Mouse (Mus musculus) Muller cell, postnatal 12 days (primary cell): ENCODE data around the gene Irs1.

Experiments
- DNase-seq: peaks from one replicate; pipeline ENCODE4 v3.0.0-alpha.2; 2015; ENCODE audit errors: inconsistent ontology term

Irs1 gene

GRCm38 (mm10) chr1:82289116-82289989 lies 1.9 kb downstream of the Irs1 start:
- DNase-seq: peak; percentile 62

DNA sequence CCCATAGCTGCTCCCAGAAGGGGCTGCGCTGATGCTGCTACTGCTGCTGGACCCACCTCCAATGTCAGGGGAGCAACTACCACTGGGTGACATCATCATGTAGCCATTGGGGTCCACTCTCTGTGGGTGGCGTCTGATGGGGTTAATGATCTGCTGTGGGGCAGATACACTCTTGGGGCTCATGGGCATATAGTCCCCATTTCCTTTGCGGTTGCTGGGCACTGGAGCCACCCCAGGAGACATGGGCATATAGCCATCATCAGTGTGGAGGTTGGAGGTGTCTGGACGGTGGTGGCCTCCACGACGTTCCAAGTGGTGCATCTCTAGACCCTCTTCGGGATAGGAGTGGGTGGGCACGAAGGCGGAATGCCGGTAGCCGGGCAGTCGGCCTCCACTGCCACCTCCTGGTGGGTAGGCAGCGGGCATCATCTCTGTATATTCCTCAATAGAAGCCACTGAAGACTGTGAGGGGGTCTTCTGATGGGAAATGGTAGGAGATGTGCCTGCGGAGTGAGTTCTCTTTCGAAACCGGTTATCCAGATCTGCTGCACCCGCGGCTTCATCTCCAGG lies 2.7 kb downstream of the Irs1 start:
- no peak for DNase-seq

- no peak for DNase-seq
Observed at GRCm38 (mm10) chr1:82287776-82288325, 3.4 kb downstream of the Irs1 start.

DNA sequence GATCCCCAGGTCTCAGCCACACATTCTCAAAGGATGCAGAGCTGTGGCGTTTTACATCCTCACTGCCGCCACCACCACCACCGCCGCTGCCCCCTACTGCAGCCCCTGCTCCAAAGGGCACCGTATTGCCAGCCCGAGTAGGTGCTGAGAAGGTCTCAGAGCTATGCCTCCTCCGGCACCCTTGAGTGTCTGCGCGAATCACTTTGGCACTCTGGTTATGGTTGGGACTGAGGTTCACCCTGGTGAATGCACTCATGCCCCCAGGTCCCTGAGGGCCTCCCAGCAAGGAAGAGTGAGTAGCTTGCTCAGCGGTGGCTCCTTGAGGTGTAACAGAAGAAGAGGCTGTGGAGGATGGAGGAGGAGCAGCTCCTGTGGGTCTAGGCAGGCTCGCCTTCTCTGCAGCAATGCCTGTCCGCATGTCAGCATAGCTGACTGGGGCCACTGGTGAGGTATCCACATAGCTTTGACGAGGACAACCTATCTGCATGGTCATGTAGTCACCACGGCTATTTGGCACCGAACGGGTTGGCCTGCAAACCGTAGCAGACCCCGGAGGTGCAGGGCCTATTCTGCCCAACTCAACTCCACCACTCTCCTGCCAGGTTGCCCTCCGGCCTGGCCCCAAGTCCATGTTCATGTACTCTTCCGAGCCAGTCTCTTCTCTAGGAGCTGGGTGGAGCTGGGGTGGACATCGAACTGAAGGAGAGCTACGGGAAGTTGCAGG lies 4.0 kb downstream of the Irs1 start:
- DNase-seq: peak; percentile 45

DNA sequence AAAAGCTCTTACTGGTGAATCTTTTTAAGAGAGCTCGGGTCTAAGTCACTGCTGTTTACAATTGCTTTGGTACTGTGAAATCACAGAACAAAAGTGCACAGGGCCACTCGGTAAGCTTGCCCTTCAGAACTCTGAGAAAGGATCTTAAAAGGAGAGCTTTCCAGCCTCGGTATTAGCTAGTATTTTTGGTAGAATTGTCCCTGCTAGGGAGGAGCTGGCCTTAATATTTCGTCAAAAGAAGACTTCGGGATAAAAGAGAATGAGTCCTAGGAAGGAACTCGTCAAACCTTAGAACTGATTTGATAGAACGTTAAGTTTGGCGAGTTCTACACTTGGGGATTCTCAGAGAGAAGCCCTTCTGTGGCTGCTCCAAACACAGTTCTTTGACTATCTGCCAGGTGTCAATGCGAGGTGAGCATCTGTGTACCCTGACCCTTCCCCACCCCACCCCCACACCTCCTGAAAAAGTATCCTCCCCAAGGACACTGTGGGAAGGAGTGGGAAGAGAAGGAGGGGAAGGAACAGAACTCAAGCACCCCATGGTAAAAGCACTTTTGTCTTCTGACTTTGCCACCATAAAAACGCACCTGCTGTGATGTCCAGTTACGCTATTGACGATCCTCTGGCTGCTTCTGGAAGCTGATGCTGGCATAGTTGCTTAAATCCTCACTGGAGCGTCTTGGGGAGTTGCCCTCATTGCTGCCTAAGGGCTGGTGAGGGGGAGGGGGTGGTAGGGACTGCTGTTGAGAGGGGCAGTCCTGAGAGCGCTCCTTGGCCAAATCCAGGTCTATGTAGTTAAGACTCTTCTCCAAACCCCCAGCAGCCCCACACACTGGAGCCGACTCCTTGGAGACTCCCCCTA lies 4.8 kb downstream of the Irs1 start:
- peak; percentile 56 for DNase-seq

DNA sequence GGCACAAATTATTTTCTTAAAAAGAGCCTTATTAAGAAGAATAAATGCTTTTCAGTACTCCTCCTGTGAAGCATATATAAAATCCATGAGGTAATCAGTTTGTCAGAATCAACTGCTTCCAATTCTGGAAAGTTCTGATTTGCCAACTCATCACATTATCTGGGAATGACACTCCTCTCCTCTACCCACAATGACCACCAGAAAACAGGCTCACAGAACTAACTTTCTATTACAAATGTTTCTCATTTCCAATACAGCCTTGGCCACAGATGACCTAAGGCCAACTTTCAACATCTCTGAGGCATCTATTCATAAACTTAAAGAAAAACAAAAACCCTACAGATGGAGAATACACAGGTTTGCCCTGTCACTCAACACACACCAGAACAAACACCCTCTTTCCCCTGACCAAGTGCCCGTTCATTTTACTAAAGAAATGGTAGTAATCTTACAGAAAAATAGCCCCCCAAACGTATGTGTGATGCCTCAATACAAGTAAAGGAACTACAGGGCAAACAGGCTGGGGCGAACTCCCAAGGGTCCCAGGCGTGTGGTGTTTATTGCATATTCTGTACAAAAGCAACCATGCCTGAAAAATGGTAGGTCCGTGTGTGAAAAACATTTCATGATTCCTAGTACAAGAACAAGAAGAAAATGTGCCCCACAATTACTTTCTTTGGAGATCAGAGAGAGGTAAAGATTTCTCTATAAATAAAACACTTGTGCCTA lies 5.6 kb downstream of the Irs1 start:
- peak; percentile 51 for DNase-seq

DNA sequence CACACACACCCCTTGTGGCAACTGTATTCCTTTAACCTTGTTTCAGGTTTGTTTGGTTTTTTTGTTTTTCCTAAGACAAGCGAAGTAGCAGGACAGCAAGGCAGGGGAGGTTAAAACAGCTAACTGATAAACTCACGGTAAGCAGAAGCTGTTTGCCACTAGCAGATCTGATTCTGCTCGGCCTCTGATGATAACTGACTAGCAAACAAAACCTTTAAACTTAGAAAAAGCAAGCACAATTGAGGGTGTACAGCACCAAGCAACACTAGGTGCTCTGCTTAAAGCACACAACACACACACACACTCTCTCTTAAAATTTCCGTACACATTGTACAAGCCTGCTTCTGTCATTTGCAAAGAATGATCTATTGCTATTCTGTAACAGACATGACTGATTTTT lies 6.8 kb downstream of the Irs1 start:
- no peak for DNase-seq

DNA sequence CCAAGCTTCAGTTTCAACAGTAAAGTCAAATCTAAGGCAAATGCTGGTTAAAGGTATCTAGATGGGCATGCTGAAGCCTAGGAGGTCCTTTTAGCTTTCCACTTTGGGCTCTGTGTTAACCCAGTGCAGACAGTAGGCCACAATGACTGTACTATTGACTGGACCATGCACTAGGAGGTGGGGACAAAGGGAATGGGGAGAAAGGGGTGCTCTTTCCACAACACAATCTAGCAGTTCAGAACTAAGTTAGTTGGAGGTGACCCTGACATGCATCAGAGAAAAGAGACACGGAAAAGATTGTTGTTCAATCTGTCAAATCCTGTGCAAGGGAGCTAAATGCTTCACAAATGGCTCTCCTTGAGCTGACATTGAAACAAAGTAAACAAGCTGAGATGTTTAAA lies 7.3 kb downstream of the Irs1 start:
- peak; percentile 73 for DNase-seq

GRCm38 (mm10) chr1:82282992-82283611 lies 8.1 kb downstream of the Irs1 start:
- peak; percentile 98 for DNase-seq

- DNase-seq: no peak
Observed at GRCm38 (mm10) chr1:82281823-82282222, 9.4 kb downstream of the Irs1 start.

DNA sequence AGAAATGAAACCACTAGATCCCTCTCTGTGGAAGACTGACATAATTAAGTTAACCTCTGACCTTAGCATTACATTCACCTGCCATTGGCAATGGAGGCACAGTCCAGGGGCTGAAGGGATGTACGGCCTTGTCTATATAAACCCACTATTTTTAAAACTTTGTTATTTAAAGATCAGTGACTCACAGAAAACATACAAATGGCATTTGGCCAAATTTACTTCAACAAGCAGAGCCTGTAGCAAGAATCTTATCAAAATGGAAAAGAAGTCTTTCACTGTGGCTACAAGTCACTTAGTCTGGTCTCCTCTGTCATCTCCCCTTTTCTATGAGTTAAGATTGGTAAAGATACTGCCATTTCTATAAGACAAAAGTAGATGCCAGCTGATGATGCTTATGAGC lies 11.4 kb downstream of the Irs1 start:
- DNase-seq: peak; percentile 36

DNA sequence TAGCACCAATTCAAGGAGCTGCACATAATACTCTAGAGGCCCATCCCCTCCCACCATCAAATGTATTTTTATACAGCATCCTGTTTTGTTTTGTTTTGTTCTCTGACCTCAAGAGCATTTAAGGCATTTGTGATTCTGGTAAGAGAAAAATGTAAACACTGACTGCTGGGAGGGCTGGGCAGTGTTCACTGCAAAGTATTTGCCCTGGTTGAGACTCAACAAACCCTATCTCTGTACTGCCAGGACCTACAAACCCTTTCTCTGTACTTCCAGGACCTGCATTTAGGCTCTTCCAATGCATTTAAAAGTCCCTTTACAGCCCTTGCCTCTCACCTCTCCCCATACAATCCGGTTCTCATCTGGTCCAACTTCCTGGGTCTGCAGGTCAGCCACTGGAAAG lies 16.9 kb downstream of the Irs1 start:
- DNase-seq: no peak

DNA sequence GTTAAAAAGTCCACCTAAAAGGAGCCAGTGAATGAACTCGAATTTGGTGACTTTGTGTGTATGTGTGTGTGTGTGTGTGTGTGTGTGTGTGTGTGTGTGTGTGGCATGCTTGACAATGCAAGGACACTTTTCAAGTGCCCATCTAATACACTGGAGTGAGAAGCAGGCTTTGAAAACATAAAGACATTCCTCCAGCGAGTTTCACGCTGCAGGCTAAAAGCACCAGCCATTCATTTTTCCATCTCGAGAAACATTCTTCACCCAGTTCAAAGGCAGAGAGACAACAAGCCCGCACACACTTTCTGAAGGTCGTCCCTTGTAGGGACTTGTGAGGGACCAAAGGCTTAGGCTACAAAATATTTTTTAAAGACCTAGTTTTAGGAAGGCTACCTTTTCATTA lies 17.7 kb downstream of the Irs1 start:
- peak; percentile 69 for DNase-seq

DNA sequence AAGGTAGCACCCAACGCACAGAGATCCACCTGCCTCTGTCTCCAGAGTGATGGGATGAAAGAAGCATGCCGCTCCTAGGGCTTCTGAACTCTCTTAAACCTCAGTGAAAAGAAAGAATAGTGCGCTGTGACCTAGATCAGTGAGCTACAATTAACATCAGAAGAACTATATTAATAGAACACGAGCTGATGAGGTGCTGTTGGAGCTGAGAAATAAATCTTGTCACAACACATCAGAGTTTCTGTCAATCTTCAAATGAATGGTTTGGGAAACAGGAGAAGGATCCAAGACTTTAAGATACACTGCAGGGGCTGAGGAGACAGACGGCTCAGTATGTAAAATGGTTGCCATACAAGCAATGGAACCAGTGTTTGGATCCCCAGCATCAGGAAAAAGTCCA lies 19.0 kb downstream of the Irs1 start:
- peak; percentile 46 for DNase-seq

DNA sequence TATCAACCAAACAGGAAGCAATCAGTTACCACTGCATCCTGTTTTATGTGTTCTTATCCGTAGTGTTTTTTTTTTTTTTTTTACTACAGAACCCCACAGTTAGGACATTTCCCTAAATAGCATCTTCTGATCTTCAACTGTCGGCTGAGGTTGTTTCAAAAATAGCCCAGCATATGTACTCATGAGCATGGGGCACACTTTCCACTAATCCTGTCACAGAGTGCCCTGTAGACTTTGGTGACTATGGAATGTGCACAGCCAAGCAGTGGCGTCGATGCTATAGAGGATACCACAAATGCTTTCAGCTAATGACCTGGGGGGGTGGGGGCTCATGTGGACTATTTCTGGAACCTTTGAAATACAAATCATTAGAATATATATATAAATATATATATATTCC lies 23.7 kb downstream of the Irs1 start:
- no peak for DNase-seq

DNA sequence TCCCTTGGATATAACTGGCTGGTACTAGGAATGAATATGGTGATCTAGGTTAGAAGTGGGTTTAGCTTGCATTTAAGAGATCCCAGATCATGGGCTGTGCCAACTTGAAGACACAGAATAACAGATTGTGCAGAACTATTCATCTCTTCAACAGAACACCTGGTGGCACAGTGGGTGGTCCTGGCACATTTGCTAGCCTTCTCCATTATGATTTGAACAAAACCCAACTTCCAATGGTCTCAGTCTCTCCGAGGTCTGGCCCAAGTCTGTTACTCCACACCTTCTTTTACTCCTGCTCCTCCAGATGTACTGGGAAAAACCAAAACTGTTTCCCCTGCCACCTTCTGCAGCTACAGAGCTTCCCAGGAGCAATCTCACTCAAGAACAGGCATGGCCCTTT lies 28.9 kb downstream of the Irs1 start:
- no peak for DNase-seq

DNA sequence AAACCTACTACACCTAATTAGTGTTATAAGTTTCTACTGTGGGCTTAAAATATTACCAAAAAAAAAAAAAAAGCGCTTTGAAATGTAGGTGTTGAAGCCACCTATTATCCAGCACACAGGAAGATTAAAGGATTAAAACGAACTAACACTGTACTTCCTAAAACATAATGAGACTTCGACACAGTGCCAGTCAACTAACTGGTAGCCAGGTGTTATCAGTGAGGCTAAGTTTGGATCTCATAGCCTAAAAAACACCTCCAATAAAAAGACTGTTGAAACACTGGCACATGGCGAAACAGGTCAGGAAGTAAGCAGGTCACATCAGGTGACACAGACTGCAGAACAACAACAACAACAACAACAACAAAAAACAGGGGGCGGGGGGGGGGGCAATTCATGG lies 29.6 kb downstream of the Irs1 start:
- DNase-seq: no peak

- peak; percentile 75 for DNase-seq
Observed at GRCm38 (mm10) chr1:82261053-82261618, 30.1 kb downstream of the Irs1 start.

DNA sequence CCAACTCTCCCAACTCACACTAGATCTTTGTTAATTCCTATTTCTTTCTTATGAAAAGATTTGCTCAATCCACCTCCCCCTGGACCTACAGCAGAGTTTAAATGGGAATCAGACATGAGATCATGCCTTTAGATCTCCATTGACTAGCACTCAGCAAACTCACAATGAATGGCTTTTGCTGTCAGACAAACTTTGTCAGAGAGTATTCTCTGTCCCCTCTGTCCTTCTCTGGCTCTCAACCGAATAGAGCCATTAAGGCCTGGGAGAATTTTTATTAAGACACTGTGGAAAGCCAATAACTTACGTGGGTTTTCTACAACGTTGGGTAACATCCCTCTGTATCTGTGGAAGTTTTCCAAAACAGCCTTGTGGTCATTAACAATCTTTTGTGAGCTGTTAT lies 31.2 kb downstream of the Irs1 start:
- peak; percentile 40 for DNase-seq

DNA sequence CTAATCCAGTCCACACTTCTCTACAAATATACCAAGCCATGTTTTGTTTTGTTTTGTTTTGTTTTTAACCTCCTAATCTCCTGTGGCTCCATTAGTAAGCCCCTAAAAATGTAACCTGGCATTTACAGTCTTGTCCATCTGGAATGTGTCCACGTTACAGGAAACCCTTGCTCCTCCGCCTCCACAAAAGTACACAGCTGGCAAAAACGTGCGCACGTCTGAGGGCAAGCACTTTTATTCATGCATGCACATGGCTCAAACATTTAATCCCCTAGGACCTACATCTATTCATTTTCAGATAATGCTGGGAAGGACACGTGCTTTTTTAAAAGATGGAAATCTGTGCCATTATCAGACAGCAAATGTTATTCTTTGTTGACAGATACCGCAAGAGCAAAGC lies 32.9 kb downstream of the Irs1 start:
- DNase-seq: no peak
